8 mouse cellular contexts compared by ENCODE assay signal in genomic region chr11:102392441-102393237, GRCm38 (mm10). TPM values are rescaled to one million over a fixed set of nuclear protein-coding genes. Genes with fewer than 3 reads are reported as not detected.
DNase-seq lines count a peak whose midpoint lies in the region; ATAC-seq and TF ChIP-seq lines count a peak whose summit lies in the region.

No protein-coding gene starts in this region.

- H3K4me3 ChIP-seq in heart, postnatal 0 days (ENCODE audit: low read depth, low read length) = peak overlapping the region; percentile 36
- H3K4me3 ChIP-seq in brown adipose tissue, adult 24 weeks (ENCODE audit: insufficient read depth, low read depth, low read length) = peak overlapping the region; percentile 26; the same call in 1 of the 2 replicates
- peak overlapping the region; percentile 87 for H3K4me3 ChIP-seq in hindbrain, embryonic 16.5 days (ENCODE audit: low read length)
- H3K4me3 ChIP-seq in midbrain, embryonic 16.5 days (ENCODE audit: low read depth, low read length) = peak overlapping the region; percentile 84

- no peak overlapping the region for H3K9ac ChIP-seq in heart, postnatal 0 days (replicated peaks; ENCODE audit: low read depth, low read length)
- peak overlapping the region; percentile 71 for H3K9ac ChIP-seq in hindbrain, embryonic 16.5 days (ENCODE audit: low read depth, low read length)
- peak overlapping the region; percentile 96 for H3K9ac ChIP-seq in midbrain, embryonic 16.5 days (ENCODE audit: low read depth, low read length)

- intact Hi-C loops in heart, postnatal 10 days (cut with DNase I) = no loop called here

- no peaks in the 10 kb centered on the region for H3K36me3 ChIP-seq in heart, postnatal 0 days (replicated peaks; ENCODE audit: control insufficient read depth, insufficient read depth, low read length)
- no peaks in the 10 kb centered on the region for H3K36me3 ChIP-seq in hindbrain, embryonic 16.5 days (ENCODE audit: control insufficient read depth, insufficient read depth, low read length)
- no peaks in the 10 kb centered on the region for H3K36me3 ChIP-seq in midbrain, embryonic 16.5 days (ENCODE audit: control insufficient read depth, insufficient read depth, low read length)

- no peak for DNase-seq in heart, postnatal 0 days (ENCODE audit: low spot score)
- no peak for DNase-seq in heart, postnatal 10 days
- no peak for DNase-seq in adrenal gland, postnatal 25 days
- DNase-seq in right cerebral cortex, adult 2 months (ENCODE audit: low spot score in 2 of 2) = no peak
- DNase-seq in spleen, adult 12 weeks (ENCODE audit: low spot score) = no peak

- TF ChIP-seq EP300 in heart, postnatal 0 days (IDR thresholded peaks at IDR 0.05; ENCODE audit: low read depth) = no peak

- H3K27ac ChIP-seq in heart, postnatal 0 days (ENCODE audit: low read depth) = no peak overlapping the region
- no peak overlapping the region for H3K27ac ChIP-seq in brown adipose tissue, adult 24 weeks (replicated peaks; ENCODE audit: low read depth, low read length)
- peak overlapping the region; percentile 98 for H3K27ac ChIP-seq in hindbrain, embryonic 16.5 days (ENCODE audit: low read depth, low read length)
- peak overlapping the region; percentile 95 for H3K27ac ChIP-seq in midbrain, embryonic 16.5 days (ENCODE audit: low read length)

- H3K27me3 ChIP-seq in heart, postnatal 0 days (ENCODE audit: control insufficient read depth, insufficient read depth, low read length) = peaks cover 21% of the 10 kb centered on the region
- no peaks in the 10 kb centered on the region for H3K27me3 ChIP-seq in hindbrain, embryonic 16.5 days (replicated peaks; ENCODE audit: control insufficient read depth, insufficient read depth, low read length)
- H3K27me3 ChIP-seq in midbrain, embryonic 16.5 days (ENCODE audit: control insufficient read depth, insufficient read depth, low read depth, low read length) = no peaks in the 10 kb centered on the region

- 19% methylated on average over 15 of the region's 15 CpGs for WGBS in heart, postnatal 0 days
- 22% methylated on average over 15 of the region's 15 CpGs for WGBS in hindbrain, embryonic 16.5 days
- 19% methylated on average over 15 of the region's 15 CpGs for WGBS in midbrain, embryonic 16.5 days

- TF ChIP-seq CTCF in heart, postnatal 0 days (IDR thresholded peaks at IDR 0.05; ENCODE audit: low read depth) = no peak

- peak overlapping the region; percentile 70 for H3K4me2 ChIP-seq in heart, postnatal 0 days (ENCODE audit: low read depth, low read length)
- peak overlapping the region; percentile 78 for H3K4me2 ChIP-seq in hindbrain, embryonic 16.5 days (ENCODE audit: low read length)
- peak overlapping the region; percentile 91 for H3K4me2 ChIP-seq in midbrain, embryonic 16.5 days (ENCODE audit: low read length)

- ATAC-seq in heart, postnatal 0 days (ENCODE audit: insufficient read depth, low read depth) = 0 out of 2 replicates have a peak, but pooled peaks have one; percentile 22
- ATAC-seq in hindbrain, embryonic 16.5 days = peak; percentile 62; the same call in 1 of the 2 replicates
- ATAC-seq in midbrain, embryonic 16.5 days = peak; percentile 53

- no peaks in the 10 kb centered on the region for H3K9me3 ChIP-seq in heart, postnatal 0 days (replicated peaks; ENCODE audit: control insufficient read depth, low read length)
- H3K9me3 ChIP-seq in hindbrain, embryonic 16.5 days (ENCODE audit: control insufficient read depth, low read length) = no peaks in the 10 kb centered on the region
- H3K9me3 ChIP-seq in midbrain, embryonic 16.5 days (replicated peaks; ENCODE audit: control insufficient read depth, low read length, poor library complexity, severe bottlenecking) = no peaks in the 10 kb centered on the region

- H3K4me1 ChIP-seq in heart, postnatal 0 days (ENCODE audit: control insufficient read depth, insufficient read depth) = peaks cover 19% of the 10 kb centered on the region
- H3K4me1 ChIP-seq in brown adipose tissue, adult 24 weeks (ENCODE audit: control insufficient read depth, insufficient read depth, insufficient read length, low read length) = peaks cover 4% of the 10 kb centered on the region
- peaks cover 39% of the 10 kb centered on the region for H3K4me1 ChIP-seq in hindbrain, embryonic 16.5 days (ENCODE audit: control insufficient read depth, insufficient read depth, low read depth, low read length)
- H3K4me1 ChIP-seq in midbrain, embryonic 16.5 days (ENCODE audit: control insufficient read depth, insufficient read depth, low read length) = peaks cover 37% of the 10 kb centered on the region

RNA-seq across cellular contexts. Expression of gene Rundc3a, which starts 0.6 kb away (rescaled TPM):
- 12.5 TPM in 1 of 2 replicates, not detected in the other for total RNA-seq in heart, postnatal 0 days (2014; rRNA removed; ENCODE audit: low replicate concordance)
- 0.74 and 0.92 TPM in 2 replicates for polyA plus RNA-seq in heart, postnatal 0 days (2015; fragmentation: Nextera tagmentation; extraction: Ambion mirVana)
- total RNA-seq in heart, postnatal 10 days (2021) = under 1 TPM; 0.29 to 0.32 TPM
- polyA plus RNA-seq in brown adipose tissue, adult 24 weeks (2012; ENCODE audit: insufficient read depth, insufficient read length, missing spikeins) = not detected in 2 replicates
- 127 and 136 TPM in 2 replicates for polyA plus RNA-seq in hindbrain, embryonic 16.5 days (2015; fragmentation: Nextera tagmentation; extraction: Ambion mirVana)
- 151 and 155 TPM in 2 replicates for polyA plus RNA-seq in midbrain, embryonic 16.5 days (2015; fragmentation: Nextera tagmentation; extraction: Ambion mirVana)
- total RNA-seq in adrenal gland, postnatal 25 days (2021) = 24.4 and 39.7 TPM in 2 replicates

RNA-seq across cellular contexts. Expression of gene Slc25a39, which starts 15.1 kb away (rescaled TPM):
- 281 and 322 TPM in 2 replicates for total RNA-seq in heart, postnatal 0 days (2014; rRNA removed; ENCODE audit: low replicate concordance)
- polyA plus RNA-seq in heart, postnatal 0 days (2015; fragmentation: Nextera tagmentation; extraction: Ambion mirVana) = 267 and 269 TPM in 2 replicates
- total RNA-seq in heart, postnatal 10 days (2021) = 100 to 1,000 TPM; 155 to 156 TPM
- polyA plus RNA-seq in brown adipose tissue, adult 24 weeks (2012; ENCODE audit: insufficient read depth, insufficient read length, missing spikeins) = 397 and 609 TPM in 2 replicates
- 182 and 187 TPM in 2 replicates for polyA plus RNA-seq in hindbrain, embryonic 16.5 days (2015; fragmentation: Nextera tagmentation; extraction: Ambion mirVana)
- polyA plus RNA-seq in midbrain, embryonic 16.5 days (2015; fragmentation: Nextera tagmentation; extraction: Ambion mirVana) = 144 and 150 TPM in 2 replicates
- 439 and 629 TPM in 2 replicates for total RNA-seq in adrenal gland, postnatal 25 days (2021)

RNA-seq across cellular contexts. Expression of gene Slc4a1, which starts 26.6 kb away (rescaled TPM):
- total RNA-seq in heart, postnatal 0 days (2014; rRNA removed; ENCODE audit: low replicate concordance) = 1.9 and 7.5 TPM in 2 replicates
- polyA plus RNA-seq in heart, postnatal 0 days (2015; fragmentation: Nextera tagmentation; extraction: Ambion mirVana) = 1.3 and 3.1 TPM in 2 replicates
- total RNA-seq in heart, postnatal 10 days (2021) = 10 to 100 TPM in 1 of 2 experiments, 1 to 10 TPM in 1; 3.5 to 13.0 TPM
- 1.2 TPM in 1 of 2 replicates, not detected in the other for polyA plus RNA-seq in brown adipose tissue, adult 24 weeks (2012; ENCODE audit: insufficient read depth, insufficient read length, missing spikeins)
- 1.4 and 3.2 TPM in 2 replicates for polyA plus RNA-seq in hindbrain, embryonic 16.5 days (2015; fragmentation: Nextera tagmentation; extraction: Ambion mirVana)
- 2.3 and 3.5 TPM in 2 replicates for polyA plus RNA-seq in midbrain, embryonic 16.5 days (2015; fragmentation: Nextera tagmentation; extraction: Ambion mirVana)
- total RNA-seq in adrenal gland, postnatal 25 days (2021) = 1.0 and 1.8 TPM in 2 replicates

RNA-seq across cellular contexts. Expression of gene Grn, which starts 37.5 kb away (rescaled TPM):
- total RNA-seq in heart, postnatal 0 days (2014; rRNA removed; ENCODE audit: low replicate concordance) = 134 and 162 TPM in 2 replicates
- 174 and 176 TPM in 2 replicates for polyA plus RNA-seq in heart, postnatal 0 days (2015; fragmentation: Nextera tagmentation; extraction: Ambion mirVana)
- 100 to 1,000 TPM; 189 to 192 TPM for total RNA-seq in heart, postnatal 10 days (2021)
- polyA plus RNA-seq in brown adipose tissue, adult 24 weeks (2012; ENCODE audit: insufficient read depth, insufficient read length, missing spikeins) = 57.5 and 78.8 TPM in 2 replicates
- 95.4 and 100 TPM in 2 replicates for polyA plus RNA-seq in hindbrain, embryonic 16.5 days (2015; fragmentation: Nextera tagmentation; extraction: Ambion mirVana)
- polyA plus RNA-seq in midbrain, embryonic 16.5 days (2015; fragmentation: Nextera tagmentation; extraction: Ambion mirVana) = 65.2 and 75.8 TPM in 2 replicates
- total RNA-seq in adrenal gland, postnatal 25 days (2021) = 198 and 230 TPM in 2 replicates

RNA-seq across cellular contexts. Expression of gene Fam171a2, which starts 54.8 kb away (rescaled TPM):
- 40.8 and 58.6 TPM in 2 replicates for total RNA-seq in heart, postnatal 0 days (2014; rRNA removed; ENCODE audit: low replicate concordance)
- 1.7 and 1.8 TPM in 2 replicates for polyA plus RNA-seq in heart, postnatal 0 days (2015; fragmentation: Nextera tagmentation; extraction: Ambion mirVana)
- total RNA-seq in heart, postnatal 10 days (2021) = 10 to 100 TPM; 20.0 to 23.8 TPM
- 0.63 and 1.0 TPM in 2 replicates for polyA plus RNA-seq in brown adipose tissue, adult 24 weeks (2012; ENCODE audit: insufficient read depth, insufficient read length, missing spikeins)
- 17.8 and 17.9 TPM in 2 replicates for polyA plus RNA-seq in hindbrain, embryonic 16.5 days (2015; fragmentation: Nextera tagmentation; extraction: Ambion mirVana)
- 18.1 and 20.5 TPM in 2 replicates for polyA plus RNA-seq in midbrain, embryonic 16.5 days (2015; fragmentation: Nextera tagmentation; extraction: Ambion mirVana)
- total RNA-seq in adrenal gland, postnatal 25 days (2021) = 4.3 and 8.7 TPM in 2 replicates

Comparison
In these comparisons a context has a peak if more than half of its experiments do, and no peak if none do; other contexts are left out.
1. H3K27ac ChIP-seq: peak in hindbrain, embryonic 16.5 days (single experiment) and midbrain, embryonic 16.5 days (single experiment); none in heart, postnatal 0 days (single experiment) and brown adipose tissue, adult 24 weeks (single experiment).
2. H3K4me3 ChIP-seq: peak in every context shown above with its lines; median percentile 87 in hindbrain, embryonic 16.5 days; 84 in midbrain, embryonic 16.5 days; 36 in heart, postnatal 0 days; 26 in brown adipose tissue, adult 24 weeks.
3. RNA of gene Rundc3a, which starts 0.6 kb away (polyA plus RNA-seq): 151 to 155 TPM in midbrain, embryonic 16.5 days and 127 to 136 TPM in hindbrain, embryonic 16.5 days; 0.74 to 0.92 TPM in heart, postnatal 0 days and not detected in brown adipose tissue, adult 24 weeks; every median in the first group is over 10 times any median in the second.
4. Peak in every context shown above with its lines, with median percentiles within 50 percentile points of each other: ATAC-seq and H3K4me2 ChIP-seq.